Mouse (Mus musculus): ENCODE data around the gene Fgf23.

GRCm38 (mm10) chr6:127109402-127109930 lies 36.8 kb downstream of the Fgf23 start, which contains the start of gene Tigar:
- TF ChIP-seq CTCF (IDR thresholded peaks at IDR 0.05) (peak; percentile 20), EP300 (IDR thresholded peaks at IDR 0.05) (no peak)
